Mouse (Mus musculus) limb, embryonic 11.5 days (tissue): Measurements from ENCODE around the gene Olfr1242. TPM values are rescaled to one million over a fixed set of nuclear protein-coding genes. Genes with fewer than 3 reads are reported as not detected.

Experiments used
- ATAC-seq: fragments of 200-750 bp; cut with Nextera tagmentation; 2 replicates; pipeline ENCODE4 v1.8.0; 2017; ENCODE audit warnings: low read depth; ENCODE audit not compliant: insufficient number of reproducible peaks, low FRiP score, low TSS enrichment
- DNase-seq: peaks from one replicate; pipeline ENCODE4 v3.0.0-alpha.2; 2015; ENCODE audit warnings: low spot score
- H3K27ac ChIP-seq: fragments of 300-500 bp; sonication (generic); replicated peaks from 2 replicates; pipeline ENCODE4 v1.5.1; 2014; ENCODE audit warnings: low read depth, mild to moderate bottlenecking, low read length
- H3K27me3 ChIP-seq: fragments of 300-500 bp; sonication (generic); 2 replicates; pipeline ENCODE4 v1.6.1; 2014; ENCODE audit warnings: mild to moderate bottlenecking, low read length, mixed read lengths; ENCODE audit not compliant: control insufficient read depth, insufficient read depth
- H3K36me3 ChIP-seq: fragments of 300-500 bp; sonication (generic); 2 replicates; pipeline ENCODE4 v1.6.1; 2014; ENCODE audit warnings: mild to moderate bottlenecking, low read length, moderate library complexity, mixed read lengths; ENCODE audit not compliant: control insufficient read depth, insufficient read depth
- H3K4me1 ChIP-seq: fragments of 300-500 bp; sonication (generic); 2 replicates; pipeline ENCODE4 v1.6.1; 2014; ENCODE audit warnings: low read length, mixed read lengths; ENCODE audit not compliant: control insufficient read depth, insufficient read depth
- H3K4me2 ChIP-seq: fragments of 300-500 bp; sonication (generic); 2 replicates; pipeline ENCODE4 v1.6.1; 2014; ENCODE audit warnings: low read depth, mild to moderate bottlenecking, moderate library complexity; ENCODE audit not compliant: severe bottlenecking
- H3K4me3 ChIP-seq: fragments of 300-500 bp; sonication (generic); 2 replicates; pipeline ENCODE4 v1.5.1; 2014; ENCODE audit warnings: low read depth, low read length
- H3K9ac ChIP-seq: fragments of 300-500 bp; sonication (generic); 2 replicates; pipeline ENCODE4 v1.6.1; 2014; ENCODE audit warnings: mild to moderate bottlenecking, low read length
- H3K9me3 ChIP-seq: fragments of 300-500 bp; sonication (generic); 2 replicates; pipeline ENCODE4 v1.6.1; 2016; ENCODE audit warnings: low read length; ENCODE audit not compliant: control insufficient read depth
- WGBS: fragments of 180-500 bp; shearing (Covaris S2); extraction: QIAGEN DNeasy Blood & Tissue Kit; methylation state at CpG from one replicate; pipeline ENCODE4 v1.1.7; 2014; 5-methylcytosine and 5-hydroxymethylcytosine counted together
- polyA plus RNA-seq: library from polyadenylated mRNA; unstranded; fragments of >200 nt; fragmentation: Nextera tagmentation; extraction: Ambion mirVana; gene quantifications from 2 replicates; pipeline ENCODE4 v1.2.1, GENCODE M21; 2014

The Olfr1242 gene
- polyA plus RNA-seq = not detected in 2 replicates

DNA sequence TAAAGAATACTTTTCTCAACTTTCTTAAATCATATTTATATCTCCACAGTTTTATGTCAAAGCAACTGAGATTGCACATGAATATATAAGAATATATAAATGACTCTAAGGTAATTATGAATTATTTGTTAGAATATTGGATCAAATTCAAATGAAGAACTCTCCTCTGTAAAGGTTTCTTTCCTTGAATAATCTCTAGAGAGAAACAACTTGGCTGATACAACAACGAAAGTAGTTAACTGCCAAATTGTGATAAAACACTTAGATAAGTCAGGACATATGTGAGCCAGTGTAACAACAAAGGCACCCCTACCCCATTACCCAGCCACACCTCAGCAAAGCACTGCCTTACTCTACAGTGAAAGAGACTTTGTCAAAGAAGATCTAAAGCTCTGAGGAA, at the start of gene Olfr1242:
TSS of gene Olfr1242 (minus strand) at position 101 of the 400 bp plus-strand sequence.
- no peak for DNase-seq
- H3K9me3 ChIP-seq = no peaks in the 10 kb centered on the region
- no peak for ATAC-seq
- WGBS = 85% methylated on average over 1 of the region's 1 CpGs
- no peaks in the 10 kb centered on the region for H3K4me1 ChIP-seq
- no peak within 1 kb of the TSS for H3K27ac ChIP-seq
- H3K4me2 ChIP-seq = no peak within 1 kb of the TSS
- H3K27me3 ChIP-seq = no peaks in the 10 kb centered on the region
- no peak within 1 kb of the TSS for H3K4me3 ChIP-seq
- H3K9ac ChIP-seq = no peak within 1 kb of the TSS
- no peaks in the 10 kb centered on the region for H3K36me3 ChIP-seq

DNA sequence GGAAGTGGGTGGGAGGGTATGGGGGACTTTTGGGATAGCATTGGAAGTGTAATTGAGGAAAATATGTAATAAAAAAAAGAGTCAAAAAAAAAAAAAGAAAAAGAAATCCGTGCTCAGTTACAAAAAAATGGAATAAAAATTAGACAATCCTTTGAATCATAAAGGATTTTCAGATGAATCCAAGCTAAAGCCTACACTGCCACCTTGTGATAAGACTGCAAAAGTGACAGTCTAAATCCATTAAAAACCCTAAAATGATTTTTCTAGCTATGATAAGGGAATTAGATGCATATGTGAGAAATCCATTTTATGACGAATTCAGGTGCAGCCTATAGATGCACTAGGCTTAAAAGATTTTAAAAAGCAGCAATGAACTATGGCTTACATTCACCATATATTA, 46.4 kb upstream of the Olfr1242 start:
- H3K4me2 ChIP-seq = no peak overlapping the region
- no peak overlapping the region for H3K27ac ChIP-seq
- DNase-seq (no peak), ATAC-seq (no peak)
- H3K4me3 ChIP-seq = no peak overlapping the region
- H3K27me3 ChIP-seq = no peaks in the 10 kb centered on the region
- H3K9ac ChIP-seq = no peak overlapping the region
- H3K36me3 ChIP-seq = no peaks in the 10 kb centered on the region
- WGBS = 72% methylated on average over 2 of the region's 2 CpGs
- H3K4me1 ChIP-seq = no peaks in the 10 kb centered on the region
- H3K9me3 ChIP-seq = no peaks in the 10 kb centered on the region

DNA sequence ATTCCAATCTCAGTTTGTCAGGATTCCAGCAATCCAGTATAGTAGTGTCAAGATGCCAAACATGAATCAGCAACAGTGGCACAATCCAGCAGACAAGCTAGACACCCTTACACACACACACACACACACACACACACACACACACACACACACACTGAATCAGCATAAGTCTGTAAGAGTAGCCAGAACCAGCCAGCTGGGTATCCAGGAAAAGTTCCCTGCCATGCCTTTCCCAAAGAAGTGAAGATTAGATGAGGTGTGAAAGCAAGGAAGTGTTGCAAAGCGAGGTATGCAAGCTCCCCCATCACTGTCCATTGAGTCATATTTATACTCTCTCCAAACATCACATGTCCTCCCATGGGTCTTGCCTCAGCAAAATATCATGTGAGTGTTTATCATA, 41.8 kb upstream of the Olfr1242 start:
- H3K4me2 ChIP-seq = no peak overlapping the region
- ATAC-seq = no peak
- WGBS = 67% methylated on average over 1 of the region's 1 CpGs

DNA sequence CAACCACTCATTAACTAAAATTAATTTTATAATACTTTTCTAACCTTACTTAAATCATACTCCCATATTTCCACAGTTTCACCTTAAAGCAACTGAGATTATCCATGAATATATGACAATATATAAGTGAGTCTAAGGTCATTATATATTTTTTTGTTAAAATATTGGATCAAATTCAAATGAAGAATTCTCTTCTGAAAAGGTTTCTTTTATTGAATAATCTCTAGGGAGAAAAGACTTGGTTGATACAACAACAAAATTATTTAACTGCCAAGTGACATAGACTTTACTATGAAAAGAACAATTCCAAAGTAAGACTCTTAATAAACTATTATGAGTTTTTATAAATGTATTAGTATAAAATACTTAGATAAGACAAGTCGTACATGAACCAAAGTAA, 33.3 kb upstream of the Olfr1242 start, which contains the start of gene Olfr1243:
TSS of gene Olfr1243 (minus strand) at position 101 of the 400 bp plus-strand sequence.
- H3K4me2 ChIP-seq = no peak within 1 kb of the TSS
- ATAC-seq = no peak
- H3K36me3 ChIP-seq = no peaks in the 10 kb centered on the region
- no peak for DNase-seq
- no peak within 1 kb of the TSS for H3K27ac ChIP-seq
- H3K9me3 ChIP-seq = no peaks in the 10 kb centered on the region
- H3K9ac ChIP-seq = no peak within 1 kb of the TSS
- 89% methylated on average over 1 of the region's 1 CpGs for WGBS
- no peaks in the 10 kb centered on the region for H3K4me1 ChIP-seq
- no peak within 1 kb of the TSS for H3K4me3 ChIP-seq
- H3K27me3 ChIP-seq = no peaks in the 10 kb centered on the region

More for the DNA sequence above, 41.8 kb upstream of the Olfr1242 start:
- H3K9ac ChIP-seq = no peak overlapping the region
- no peaks in the 10 kb centered on the region for H3K27me3 ChIP-seq
- H3K27ac ChIP-seq = no peak overlapping the region
- no peak overlapping the region for H3K4me3 ChIP-seq
- no peak for DNase-seq
- no peaks in the 10 kb centered on the region for H3K9me3 ChIP-seq
- H3K36me3 ChIP-seq = no peaks in the 10 kb centered on the region
- no peaks in the 10 kb centered on the region for H3K4me1 ChIP-seq

DNA sequence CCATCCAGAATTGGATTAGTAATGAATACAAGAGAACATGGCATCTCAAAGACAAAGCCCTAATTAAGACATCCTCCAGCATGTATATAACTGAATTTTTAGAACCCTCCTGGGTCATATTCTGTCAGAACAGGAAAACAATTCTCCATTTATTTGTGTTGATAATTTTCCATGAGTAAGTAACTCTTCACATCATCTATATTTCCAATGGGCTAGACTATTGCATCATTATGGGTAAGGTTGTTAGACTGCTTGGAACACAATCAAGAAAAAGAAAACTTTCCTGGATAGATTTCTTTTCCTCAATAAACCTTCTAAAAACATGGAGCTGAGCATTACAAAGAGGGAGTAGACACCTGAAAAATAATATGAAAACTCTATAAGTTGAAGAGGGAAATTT, 11.1 kb downstream of the Olfr1242 start, which contains the start of gene Olfr1241:
TSS of gene Olfr1241 (minus strand) at position 101 of the 400 bp plus-strand sequence.
- Histone ChIP-seq H3K27ac (no peak within 1 kb of the TSS), H3K9me3 (no peaks in the 10 kb centered on the region), H3K9ac (no peak within 1 kb of the TSS), H3K4me3 (no peak within 1 kb of the TSS), H3K27me3 (no peaks in the 10 kb centered on the region), H3K36me3 (no peaks in the 10 kb centered on the region), H3K4me2 (no peak within 1 kb of the TSS), H3K4me1 (no peaks in the 10 kb centered on the region)
- DNase-seq (no peak), ATAC-seq (no peak)

DNA sequence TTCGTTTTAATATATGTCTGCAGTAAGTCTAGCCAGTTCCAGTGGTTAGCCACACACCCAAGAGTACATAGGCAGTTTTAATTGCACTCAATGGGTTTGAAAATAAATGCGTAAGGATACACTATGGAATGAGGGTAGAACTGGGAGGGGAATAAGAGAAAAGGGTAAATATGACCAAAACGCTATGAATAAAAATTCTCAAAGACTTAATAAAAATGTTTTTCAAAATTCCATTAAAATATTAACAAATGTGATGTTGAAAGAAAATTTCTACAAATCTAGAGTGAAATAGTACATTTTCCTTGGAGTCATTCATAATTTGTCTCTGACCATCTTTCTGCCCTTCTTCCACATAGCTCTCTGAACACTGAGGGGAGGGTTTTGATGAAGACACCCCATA, 55.2 kb downstream of the Olfr1242 start, which contains the start of gene Olfr1240:
TSS of gene Olfr1240 (minus strand) at position 101 of the 400 bp plus-strand sequence.
- Histone ChIP-seq H3K4me2 (no peak within 1 kb of the TSS), H3K27me3 (no peaks in the 10 kb centered on the region), H3K4me1 (no peaks in the 10 kb centered on the region), H3K27ac (no peak within 1 kb of the TSS), H3K9me3 (no peaks in the 10 kb centered on the region), H3K9ac (no peak within 1 kb of the TSS), H3K4me3 (no peak within 1 kb of the TSS), H3K36me3 (no peaks in the 10 kb centered on the region)
- ATAC-seq = no peak
- DNase-seq = no peak
- WGBS = 78% methylated on average over 3 of the region's 3 CpGs

Other genes with a start within 250 kb of the Olfr1242 start
- not detected in 2 replicates for gene Olfr1228, start 244.3 kb downstream of the Olfr1242 start, polyA plus RNA-seq
- not detected in 2 replicates for gene Olfr1229, start 210.3 kb downstream of the Olfr1242 start, polyA plus RNA-seq
- not detected in 2 replicates for gene Olfr1230, start 201.1 kb downstream of the Olfr1242 start, polyA plus RNA-seq
- gene Olfr1231, start 191.3 kb downstream of the Olfr1242 start, polyA plus RNA-seq = not detected in 2 replicates
- not detected in 2 replicates for gene Olfr1232, start 168.7 kb downstream of the Olfr1242 start, polyA plus RNA-seq
- gene Olfr1233, start 155.9 kb downstream of the Olfr1242 start, polyA plus RNA-seq = not detected in 2 replicates
- not detected in 2 replicates for gene Olfr1234, start 133.5 kb downstream of the Olfr1242 start, polyA plus RNA-seq
- gene Olfr1238, start 88.7 kb downstream of the Olfr1242 start, polyA plus RNA-seq = not detected in 2 replicates
- gene Olfr1239, start 77.9 kb downstream of the Olfr1242 start, polyA plus RNA-seq = not detected in 2 replicates
- gene Olfr1240, start 55.3 kb downstream of the Olfr1242 start, polyA plus RNA-seq = not detected in 2 replicates
- not detected in 2 replicates for gene Olfr1241, start 11.2 kb downstream of the Olfr1242 start, polyA plus RNA-seq
- not detected in 2 replicates for gene Olfr1243, start 33.2 kb upstream of the Olfr1242 start, polyA plus RNA-seq
- not detected in 2 replicates for gene Olfr1245, start 80.1 kb upstream of the Olfr1242 start, polyA plus RNA-seq
- gene Olfr1246, start 94.8 kb upstream of the Olfr1242 start, polyA plus RNA-seq = not detected in 2 replicates
- gene Olfr1247, start 115.8 kb upstream of the Olfr1242 start, polyA plus RNA-seq = not detected in 2 replicates
- not detected in 2 replicates for gene Olfr1248, start 119.9 kb upstream of the Olfr1242 start, polyA plus RNA-seq
- gene Olfr1249, start 136.6 kb upstream of the Olfr1242 start, polyA plus RNA-seq = not detected in 2 replicates
- not detected in 2 replicates for gene Olfr1250, start 163.1 kb upstream of the Olfr1242 start, polyA plus RNA-seq
- not detected in 2 replicates for gene Olfr1251, start 173.6 kb upstream of the Olfr1242 start, polyA plus RNA-seq
- not detected in 2 replicates for gene Olfr1252, start 226.7 kb upstream of the Olfr1242 start, polyA plus RNA-seq